Mouse (Mus musculus) thymus, postnatal 36 days (tissue): Measurements from ENCODE around the gene Grwd1.
"Not testable (repeated sequence)": the region's sequence is repeated elsewhere in the genome, so short reads cannot be mapped to it uniquely, and the experiment has no call there.

Experiments used
- DNase-seq, 2 experiments: peaks; one replicate each; pipeline ENCODE4 v3.0.0; 2022; ENCODE audit warnings: mixed read lengths in 2 of 2

Gene Grwd1

DNA sequence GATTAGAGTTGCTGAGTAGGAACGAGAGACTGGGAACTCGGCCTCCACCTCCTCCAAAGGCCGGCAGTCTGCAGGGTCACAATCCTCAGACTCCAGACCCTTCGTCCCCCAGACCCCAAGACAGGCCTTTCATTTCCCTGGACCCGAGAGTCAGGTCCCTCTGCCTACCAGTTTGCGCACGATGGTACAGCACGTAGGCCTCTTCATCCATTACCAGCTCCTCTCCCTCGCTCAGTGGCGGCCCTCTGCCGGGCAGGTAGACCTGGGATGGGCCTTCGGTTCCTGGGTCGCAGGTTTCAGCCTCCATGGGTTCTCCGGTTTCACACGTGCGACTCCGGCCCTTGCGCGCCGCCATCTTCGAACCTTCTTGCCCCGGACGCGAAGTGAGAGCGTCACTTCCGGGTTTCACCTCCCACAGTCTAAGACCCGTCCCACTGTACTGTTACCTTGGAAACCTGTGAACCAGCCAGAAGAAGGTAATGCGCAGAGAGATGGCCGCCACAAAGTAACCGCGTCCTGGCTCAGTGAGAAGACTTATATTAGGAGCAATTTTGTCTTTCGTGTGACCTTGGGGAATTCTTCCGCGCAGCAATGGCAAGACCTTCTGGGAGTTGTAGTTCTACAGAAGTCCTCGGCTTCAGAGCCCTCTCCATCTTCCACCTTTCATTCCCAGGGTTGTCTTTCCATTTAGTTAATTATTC lies at the start of gene Grwd1:
Gene Grwd1 (minus strand): TSS at position 518 of the 701 bp plus-strand sequence.
- DNase-seq, result peak; percentile 71 to 76

DNA sequence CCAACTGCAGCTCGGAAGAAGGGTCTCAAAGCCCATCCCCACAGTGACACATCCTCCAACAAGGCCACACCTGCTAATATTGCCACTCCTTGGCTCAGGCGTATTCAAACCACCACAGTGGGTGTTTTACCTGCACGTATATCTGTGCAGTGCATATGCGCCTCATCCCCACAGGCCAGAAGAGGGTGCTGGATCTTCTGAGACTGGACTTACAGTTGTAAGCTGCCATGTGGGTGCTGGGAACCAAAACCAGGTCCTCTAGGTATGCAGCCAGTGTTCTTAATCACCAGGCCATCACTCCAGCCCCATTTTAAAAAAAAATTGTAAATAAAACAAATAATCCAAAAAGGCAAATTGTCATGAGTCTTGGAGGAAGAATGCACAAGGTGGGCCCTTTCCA lies 49.8 kb upstream of the Grwd1 start:
- DNase-seq, result no peak

DNA sequence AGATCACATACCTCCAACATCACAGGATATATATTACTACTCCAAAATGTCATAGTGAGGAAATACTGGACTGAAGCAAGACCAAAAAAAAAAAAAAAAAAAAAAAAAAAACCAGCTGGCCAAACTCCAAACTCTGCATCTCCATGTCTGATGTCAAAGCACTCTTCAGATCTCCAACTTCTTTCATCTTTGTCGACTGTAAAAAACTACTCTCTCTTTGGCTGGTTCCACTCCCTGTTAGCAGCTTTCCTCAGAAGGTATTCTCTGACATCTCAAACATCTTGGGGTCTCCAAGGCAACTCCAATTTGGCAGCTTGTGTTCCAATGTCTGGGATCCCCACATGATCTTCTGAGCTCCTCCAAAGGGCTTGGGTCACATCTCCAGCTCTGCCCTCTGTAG lies 47.5 kb upstream of the Grwd1 start, which contains the start of gene Grin2d:
Gene Grin2d (minus strand): TSS at position 101 of the 400 bp plus-strand sequence.
- not testable (repeated sequence) for DNase-seq

DNA sequence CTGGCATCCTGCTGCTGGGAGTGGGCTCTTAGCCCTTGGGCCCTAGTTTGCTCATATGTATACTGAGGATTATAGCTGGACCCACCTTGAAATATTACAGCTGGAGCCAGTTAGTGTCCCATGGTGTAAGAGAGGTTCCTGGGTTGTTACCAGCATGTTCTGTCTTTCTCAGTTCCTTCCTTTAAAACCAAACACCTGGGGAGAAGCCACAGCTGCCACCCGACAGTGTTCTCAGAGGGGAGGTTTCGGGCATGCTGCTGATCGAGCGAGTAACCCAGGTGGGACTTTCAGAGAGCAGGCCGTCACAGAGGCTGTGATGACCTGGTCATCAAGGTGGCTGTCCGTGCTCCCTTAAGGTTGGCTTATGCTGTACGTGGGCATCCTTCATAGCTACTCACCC lies 46.2 kb upstream of the Grwd1 start:
- DNase-seq, result no peak

DNA sequence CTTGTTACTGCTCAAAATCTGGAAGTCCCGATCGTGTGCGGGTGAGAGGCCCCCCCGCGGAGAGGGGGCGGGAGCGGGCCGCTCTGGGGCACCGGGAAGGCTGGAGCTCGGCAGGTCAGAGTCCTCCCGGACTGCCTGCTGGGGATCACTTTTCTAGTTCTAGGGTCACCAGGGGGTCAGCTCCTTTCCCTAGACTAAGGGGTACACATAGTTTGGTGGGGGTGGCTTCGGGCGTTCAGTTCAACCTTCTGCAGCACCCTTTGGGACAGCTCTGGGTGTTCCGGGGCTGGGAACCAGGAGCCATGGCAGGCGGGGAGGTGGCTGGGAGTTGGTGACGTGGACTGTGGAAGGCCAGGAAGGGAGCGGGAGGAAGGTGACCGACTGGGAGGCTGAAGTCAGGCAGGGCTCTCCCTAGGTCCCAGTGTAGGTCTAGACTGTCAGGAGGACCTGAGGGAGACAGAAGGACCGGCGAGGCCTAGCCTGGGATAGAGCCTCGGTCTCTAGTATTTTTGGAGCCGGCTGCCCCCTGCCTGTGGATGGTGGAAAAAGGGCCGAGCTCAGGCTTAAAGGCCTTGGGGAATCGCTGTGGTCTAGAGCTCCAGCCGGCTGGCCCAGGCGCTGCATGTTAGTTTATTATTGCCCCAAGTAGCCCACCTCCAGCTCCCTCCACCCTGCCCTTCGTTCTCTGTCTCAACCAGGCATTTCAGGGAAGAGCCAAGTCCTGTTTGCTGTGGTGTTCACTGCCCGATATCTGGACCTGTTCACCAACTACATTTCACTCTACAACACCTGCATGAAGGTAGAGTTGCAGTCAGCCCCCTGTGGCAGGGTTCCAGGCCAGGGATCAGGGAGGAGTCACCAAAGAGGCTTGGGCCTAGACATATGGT lies 42.6 kb upstream of the Grwd1 start:
- DNase-seq, result peak; percentile 62 to 68

DNA sequence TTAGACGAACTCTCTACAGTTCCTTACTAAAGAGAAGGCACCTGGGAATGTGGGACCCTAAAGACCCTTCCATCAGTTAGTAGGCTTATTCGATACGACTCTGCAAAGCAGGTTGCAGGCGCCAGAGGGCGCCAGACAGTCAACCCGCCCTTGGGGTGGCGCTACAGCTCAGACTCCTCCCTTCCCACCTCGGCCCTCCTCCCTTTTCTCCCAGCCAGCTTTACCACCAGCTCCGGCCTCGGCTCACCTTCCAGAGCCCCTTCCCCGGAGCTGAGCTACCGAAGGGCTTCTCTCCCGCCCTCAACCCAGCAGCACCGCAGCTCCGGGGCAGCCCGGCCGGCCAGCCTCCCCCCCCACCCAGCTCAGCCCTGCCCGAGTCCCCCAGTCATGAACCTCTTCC lies 41.9 kb upstream of the Grwd1 start, which contains the start of gene Kdelr1:
Gene Kdelr1 (plus strand): TSS at position 149 of the 400 bp plus-strand sequence.
- DNase-seq, result peak; percentile 90

DNA sequence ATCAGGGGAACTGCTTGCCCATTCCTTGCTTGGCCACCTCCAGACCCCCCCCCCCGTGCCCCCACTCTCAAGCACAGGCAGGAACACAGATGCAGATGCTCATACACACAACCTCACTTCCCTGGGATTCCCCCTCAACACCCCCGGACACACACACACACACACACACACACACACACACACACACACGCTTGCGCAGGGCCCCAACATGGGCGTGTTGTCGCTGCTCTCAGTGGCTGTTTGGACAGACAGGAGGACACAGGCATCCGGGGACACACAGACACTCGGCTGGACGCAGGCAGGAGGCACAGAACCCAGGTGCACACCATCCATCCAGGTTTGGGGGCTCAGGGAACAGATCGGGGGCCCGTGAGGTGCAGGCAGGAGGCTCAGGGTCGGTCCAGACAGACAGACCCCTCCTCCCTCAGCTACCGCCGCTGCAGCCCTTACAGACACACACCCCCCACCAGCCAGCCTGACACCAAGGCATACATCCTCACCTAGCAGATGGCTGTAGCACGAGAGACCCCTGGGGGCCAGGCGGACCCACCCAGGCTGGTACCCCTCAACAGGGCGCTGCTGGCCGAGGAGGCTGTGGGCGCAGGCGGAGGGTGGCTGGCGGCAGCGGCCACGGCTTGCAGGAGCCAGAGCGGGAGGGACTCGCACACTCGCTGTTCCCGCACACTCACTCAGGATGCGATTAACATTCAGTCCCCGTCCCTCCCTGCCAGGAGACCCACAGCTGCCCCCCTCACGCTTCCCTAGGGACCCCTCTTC lies 39.7 kb upstream of the Grwd1 start:
- DNase-seq, result no peak

DNA sequence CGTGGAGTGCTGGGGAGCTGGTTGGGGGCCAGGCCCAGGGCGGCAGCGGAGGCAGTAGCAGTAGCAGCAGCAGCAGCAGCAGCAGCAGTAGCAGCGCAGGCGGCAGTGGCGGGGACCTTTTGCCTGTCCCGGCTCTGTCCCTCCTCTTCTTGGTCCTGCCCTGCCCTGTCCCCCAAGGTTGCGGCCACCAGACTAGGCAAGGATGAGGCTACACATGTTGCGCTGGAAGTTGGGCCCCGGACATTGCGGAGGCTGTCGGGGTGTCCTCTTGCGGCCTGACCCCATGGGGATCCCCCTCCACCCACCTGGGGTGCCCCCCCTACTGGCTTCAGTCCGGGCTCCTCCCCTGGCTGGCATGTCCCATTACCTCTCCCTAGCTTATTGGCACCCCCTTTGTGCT lies 39.0 kb upstream of the Grwd1 start:
- DNase-seq, result no peak

DNA sequence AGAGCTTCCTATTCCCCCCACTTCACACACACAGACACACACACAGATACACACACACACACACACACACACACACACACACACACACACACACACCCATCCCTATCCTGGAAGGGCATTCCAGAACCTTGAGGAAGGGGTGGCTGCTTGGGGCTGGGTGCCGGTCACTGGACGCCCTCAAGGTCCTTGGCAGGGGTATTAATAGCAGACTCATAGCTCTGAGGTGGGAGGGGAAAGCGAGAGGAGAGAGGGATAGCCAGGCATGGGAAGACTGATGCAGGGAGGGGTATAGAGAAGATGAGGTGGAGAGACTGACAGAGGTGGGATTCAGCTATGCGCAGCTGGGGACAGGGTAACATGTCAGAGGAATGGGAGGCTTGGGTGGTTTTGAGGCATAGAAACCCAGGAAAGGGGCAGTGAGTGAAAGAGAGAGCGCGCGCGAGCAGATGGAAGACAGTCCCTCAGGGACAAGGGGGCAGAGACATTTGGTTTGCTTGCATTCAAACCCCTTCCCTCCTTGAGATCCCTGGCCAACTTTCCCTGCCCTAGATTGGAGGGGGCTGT lies 38.4 kb upstream of the Grwd1 start:
- no peak for DNase-seq

DNA sequence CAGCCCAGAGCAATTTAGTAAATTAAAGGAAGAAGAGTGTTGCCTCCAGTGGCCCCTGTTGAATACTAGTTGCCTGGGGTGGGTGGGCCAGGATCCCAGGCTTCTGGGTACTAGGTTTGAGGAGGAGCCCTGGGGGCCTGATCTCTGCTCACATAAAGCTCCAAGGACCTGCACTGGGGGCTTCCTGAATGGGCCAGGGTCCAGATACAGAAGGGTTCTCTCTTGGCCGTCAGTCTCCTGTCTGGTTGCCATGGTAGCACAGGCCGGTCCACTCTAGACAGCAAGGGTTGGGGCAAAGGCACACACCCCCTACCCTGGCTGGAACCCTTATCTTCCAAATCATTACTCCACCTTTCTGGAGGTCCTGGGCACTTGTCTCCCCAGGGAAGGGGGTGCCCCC lies 37.1 kb upstream of the Grwd1 start:
- DNase-seq, result no peak

DNA sequence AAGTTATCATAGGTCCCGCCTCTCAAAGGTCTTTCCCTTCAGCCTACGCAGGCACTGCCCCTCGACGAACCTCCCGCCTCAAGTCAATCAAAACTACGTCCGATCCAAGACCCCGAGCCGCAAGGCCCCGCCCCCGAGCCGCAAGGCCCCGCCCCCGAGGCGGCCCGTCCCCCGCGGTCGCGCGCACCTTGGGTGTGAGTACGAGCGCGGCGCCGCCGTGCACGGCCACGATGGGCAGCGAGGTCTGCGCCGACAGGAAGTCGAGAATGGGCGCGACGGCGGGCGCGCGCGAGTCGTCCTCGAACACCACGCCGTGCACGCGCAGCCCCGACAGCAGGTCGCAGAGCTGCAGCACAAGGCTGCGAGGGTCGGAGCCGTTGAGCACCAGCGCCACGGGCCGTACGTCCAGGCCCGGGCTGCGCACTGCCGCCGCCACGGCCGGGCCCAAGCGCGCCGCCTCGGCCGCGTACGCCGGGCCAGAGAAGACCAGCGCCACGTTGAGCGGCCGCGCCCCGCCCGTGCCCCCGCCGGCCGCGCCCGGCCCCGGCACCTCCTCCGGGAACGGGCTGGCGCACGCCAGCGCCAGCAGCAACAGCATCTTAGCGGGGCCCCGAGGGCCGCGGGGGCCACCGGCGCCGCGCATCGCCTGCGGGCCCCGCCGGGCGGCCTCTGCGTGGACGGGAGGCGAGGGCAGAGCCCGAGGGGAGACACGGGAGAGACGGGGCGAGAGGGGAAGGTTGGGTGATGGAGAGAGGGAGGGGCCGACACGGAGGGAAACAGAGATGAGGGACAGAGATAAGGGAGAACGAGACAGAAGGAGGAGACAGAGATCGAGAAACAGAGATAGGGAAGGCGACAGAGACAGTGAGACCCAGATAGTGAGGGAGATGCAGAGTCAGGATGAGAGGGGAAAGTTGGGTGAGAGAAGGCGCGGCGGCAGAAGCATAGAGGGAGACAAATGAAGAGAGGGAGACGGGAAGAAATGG lies 35.5 kb upstream of the Grwd1 start:
- peak; percentile 86 to 90 for DNase-seq

DNA sequence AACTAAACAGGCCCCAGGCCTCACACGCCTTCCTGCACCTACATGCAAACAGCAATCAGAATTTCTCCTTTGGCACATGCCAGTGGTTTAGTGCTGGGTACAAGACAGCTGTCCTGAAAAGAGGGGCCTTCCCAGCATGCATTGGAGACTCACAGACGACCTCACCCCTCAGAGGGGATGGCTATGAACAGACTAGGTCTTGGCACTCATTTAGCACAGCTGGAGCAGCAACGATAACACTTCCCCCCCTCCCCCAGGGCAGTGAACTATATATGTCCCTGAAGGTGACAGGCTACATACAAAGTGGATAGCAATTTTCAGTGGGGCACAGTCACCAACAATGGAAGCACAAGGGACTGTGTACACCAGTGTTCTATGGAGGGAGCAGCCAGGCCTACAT lies 33.7 kb upstream of the Grwd1 start:
- no peak for DNase-seq

DNA sequence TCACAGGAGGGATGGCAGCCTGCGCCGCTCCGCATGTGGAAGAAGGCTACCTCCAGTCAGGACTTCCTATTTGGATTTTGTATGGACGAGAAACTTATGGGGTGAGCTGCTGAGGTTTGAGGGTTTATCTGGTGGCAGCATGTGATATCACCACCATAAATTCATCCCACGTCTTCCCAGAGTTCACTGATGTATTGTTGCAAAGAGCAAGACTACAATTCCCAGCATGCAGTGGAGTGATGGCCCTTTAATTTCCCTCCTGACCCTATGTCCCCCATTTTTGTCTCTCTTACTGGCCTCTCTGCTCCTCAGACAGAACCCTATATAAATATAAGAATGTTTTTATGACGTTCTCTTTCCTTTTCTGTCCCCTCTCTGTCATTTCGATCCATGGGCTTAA lies 32.1 kb upstream of the Grwd1 start:
- DNase-seq, result no peak

DNA sequence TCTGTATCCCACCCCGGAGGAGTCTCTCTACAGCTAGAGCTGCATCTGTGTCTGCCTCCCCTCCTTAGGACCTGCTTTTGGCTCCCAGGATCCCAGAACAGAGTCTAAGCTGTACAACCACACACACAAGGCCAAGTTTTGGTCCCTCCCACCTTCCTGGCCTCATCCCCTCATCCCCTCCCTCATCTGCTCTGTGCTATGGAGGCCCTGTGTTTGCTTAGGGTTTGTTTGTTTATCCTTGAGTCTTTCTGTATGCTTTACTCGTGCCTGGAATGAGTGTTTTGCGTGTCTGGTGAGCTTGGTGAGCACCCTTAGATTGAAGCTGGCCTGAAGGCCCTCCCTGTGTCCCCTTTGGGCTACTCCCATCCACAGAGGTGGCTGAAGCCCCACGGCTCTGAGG lies 28.3 kb upstream of the Grwd1 start:
- no peak for DNase-seq

DNA sequence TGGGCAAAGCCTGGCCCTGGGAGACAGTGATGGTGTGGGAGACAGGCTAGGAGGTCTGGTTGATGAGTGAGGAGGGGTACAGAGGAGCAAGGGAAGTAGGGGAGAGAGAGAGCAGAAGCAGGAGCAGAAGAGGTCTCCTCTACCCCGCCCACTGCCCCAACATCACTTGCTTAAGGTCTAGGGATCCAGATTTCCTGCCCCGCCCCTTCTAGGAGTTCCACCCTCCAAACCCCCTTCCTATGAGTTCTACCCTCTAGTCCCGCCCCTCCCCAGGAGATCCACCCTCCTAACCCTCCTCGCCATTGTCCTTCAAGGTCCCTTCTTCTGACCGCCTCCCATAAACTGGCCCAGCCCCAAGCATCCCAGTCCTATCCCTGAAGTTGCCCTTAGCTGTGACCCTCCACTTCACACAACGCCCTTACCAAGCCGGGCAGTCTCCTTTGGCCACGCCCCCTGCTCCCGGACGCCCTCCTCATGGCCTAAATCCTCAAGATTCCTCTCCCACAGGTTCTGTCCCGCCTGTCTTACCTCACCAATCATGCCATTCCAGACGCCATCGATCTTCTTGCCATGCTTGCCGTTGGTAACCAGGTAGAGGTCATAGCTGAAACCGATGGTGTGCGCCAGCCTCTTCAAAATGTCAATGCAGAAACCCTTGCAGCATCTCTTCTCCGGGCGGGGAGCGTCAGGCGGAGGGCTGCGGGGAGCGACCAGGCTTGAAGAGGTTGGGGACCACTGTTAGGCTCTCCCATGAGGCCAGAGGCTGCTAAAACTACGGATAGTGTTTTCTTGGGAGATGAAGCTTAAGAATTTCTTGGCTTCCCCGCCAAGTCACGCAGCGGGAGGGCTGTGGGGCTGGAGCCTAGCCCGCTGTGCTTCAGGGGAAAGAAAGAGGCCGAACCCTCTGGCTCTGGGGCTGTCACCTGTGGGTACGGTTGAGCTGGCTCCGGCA lies 26.5 kb upstream of the Grwd1 start:
- no peak for DNase-seq

DNA sequence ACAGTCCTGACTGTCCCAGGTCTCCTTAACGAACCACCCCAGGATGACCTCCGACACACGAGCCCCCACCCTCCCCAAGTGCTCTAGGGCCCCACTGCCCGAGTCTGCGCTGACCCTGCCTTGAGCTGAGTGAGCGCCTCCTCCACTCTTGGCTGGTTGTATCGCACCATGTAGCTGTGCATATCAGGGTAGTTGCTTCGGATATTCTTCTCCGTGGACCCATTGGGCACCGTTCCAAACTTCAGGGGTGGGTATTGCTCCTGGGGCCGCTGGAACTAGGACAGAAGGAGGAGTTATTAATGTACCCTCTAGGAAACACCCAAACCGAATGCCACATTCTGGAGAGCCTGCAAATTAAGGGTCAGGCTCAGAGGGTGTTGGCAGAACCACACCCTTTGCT lies 22.3 kb upstream of the Grwd1 start:
- no peak for DNase-seq

DNA sequence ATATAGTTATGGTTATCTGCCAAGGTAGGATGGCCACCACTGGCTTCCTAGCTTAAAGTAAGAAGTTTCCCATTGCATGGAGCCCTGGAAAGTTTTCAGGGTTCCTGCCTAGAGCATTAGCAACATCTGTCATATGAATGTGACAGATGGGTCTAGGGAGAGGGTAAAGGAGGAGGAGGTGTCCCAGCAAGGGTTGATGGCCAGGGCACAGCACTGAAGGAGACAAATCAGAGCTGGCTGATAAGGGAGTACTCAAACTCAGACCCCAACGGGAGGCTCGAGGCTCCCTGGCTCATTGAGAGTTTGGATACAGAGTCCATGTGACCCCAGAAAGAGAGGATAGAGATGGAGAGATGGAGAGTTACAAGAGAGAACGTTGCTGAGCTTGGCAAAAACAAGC lies 19.9 kb upstream of the Grwd1 start:
- DNase-seq, result no peak

DNA sequence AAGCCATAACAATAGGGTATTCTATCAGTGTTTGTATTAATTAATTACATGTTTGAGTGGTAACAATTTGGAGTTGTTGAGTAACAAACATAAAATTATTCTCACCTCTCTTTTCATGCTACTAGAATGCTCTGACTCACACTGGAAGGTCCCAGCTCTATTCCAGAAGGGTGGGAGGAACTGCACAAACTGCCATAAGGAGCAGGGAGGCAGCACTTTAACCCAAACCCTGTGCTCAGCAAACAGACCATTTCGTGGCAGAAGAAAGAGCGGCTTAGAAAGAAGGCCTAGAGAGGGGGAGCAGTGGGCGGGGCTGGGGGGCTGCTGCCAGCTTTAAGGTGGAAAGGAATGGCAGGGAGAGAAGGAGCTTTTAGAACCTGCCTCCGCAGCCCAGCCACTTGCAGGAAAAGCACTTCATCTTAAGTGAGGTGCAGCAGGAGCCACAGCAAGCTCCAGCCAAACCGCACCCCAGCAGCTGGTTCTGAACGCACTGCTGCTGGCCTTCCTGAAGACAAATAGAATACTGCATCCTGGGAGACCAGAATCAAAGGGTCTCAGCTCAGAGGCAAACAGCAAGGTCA lies 17.8 kb upstream of the Grwd1 start:
- no peak for DNase-seq

DNA sequence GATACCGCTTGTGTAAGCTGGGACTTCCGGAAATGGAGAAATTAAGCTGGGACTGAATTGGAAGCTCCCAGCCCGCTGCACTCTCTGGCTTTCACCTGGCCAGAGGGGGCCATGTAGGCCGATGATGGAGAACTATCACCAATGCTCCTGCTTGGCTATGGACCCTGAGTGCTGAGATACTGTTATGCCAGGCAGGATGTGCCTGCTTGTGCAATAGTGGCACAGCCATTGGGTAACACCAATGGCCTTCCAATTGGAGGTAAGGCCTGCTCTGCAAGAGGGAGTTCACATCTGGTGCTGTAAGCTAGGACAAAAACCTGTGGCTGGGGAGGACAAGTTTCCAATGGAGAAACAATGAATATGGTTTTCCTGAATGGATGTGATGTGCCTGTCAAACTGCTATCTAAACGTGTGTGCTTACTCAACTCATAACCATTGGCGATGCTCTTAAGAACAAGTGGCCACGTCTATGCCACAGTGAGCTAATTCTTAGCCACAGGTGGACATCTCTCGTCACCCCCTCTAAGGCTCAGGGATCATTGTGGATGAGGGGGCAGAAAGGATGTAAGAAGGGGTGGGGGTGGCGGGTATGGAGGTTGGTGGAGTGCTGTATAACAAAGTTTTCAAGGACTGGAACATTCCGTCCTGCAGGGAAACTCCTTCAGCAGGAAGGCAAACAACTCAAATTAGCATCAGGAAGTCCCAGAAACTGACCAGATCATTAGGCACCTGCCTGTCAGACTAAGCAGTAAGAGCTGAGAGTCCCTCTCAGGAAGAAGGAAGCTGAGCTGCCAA lies 12.4 kb upstream of the Grwd1 start:
- DNase-seq, result no peak
